In genomic region chr4:118083217-118083951, GRCm38 (mm10) we compare ENCODE assay signal across 8 mouse cellular contexts. TPM values are rescaled to one million over a fixed set of nuclear protein-coding genes. Genes with fewer than 3 reads are reported as not detected.
DNase-seq lines count a peak whose midpoint lies in the region; ATAC-seq and TF ChIP-seq lines count a peak whose summit lies in the region.

No protein-coding gene starts in this region.

- no peak for TF ChIP-seq EP300 in MEL (IDR thresholded peaks at IDR 0.05; ENCODE audit: low read depth in 1 of 2, low read length in 2 of 2)

- H3K36me3 ChIP-seq in MEL (ENCODE audit: control insufficient read depth in 1 of 2, insufficient read depth in 2 of 2, low read length in 2 of 2): peaks cover 0 to 26% of the 10 kb centered on the region in 2 experiments; a peak in 2 of 4 replicates

- WGBS in cerebellum, adult 2 months: 35% methylated on average over 14 of the region's 14 CpGs
- 30% methylated on average over 14 of the region's 14 CpGs for WGBS in lung, adult 2 months

- ATAC-seq in neutrophil, adult 5-6 weeks (ENCODE audit: extremely low read depth, insufficient number of reproducible peaks, low FRiP score, poor library complexity, severe bottlenecking): peak; percentile 70; the same call in 1 of the 2 replicates

- H3K27ac ChIP-seq in MEL (ENCODE audit: control insufficient read depth, low read depth, low read length): no peak overlapping the region
- H3K27ac ChIP-seq in cerebellum, adult 2 months (ENCODE audit: insufficient read depth, low read length): no peak overlapping the region
- peak overlapping the region; percentile 65 for H3K27ac ChIP-seq in layer of hippocampus, adult 2 months

- TF ChIP-seq POLR2A in MEL (IDR thresholded peaks at IDR 0.05; ENCODE audit: control insufficient read depth in 1 of 2, insufficient read depth in 1 of 2, low read depth in 1 of 2, low read length in 2 of 2, poor library complexity in 1 of 2): no peak
- no peak for TF ChIP-seq POLR2A in cerebellum, adult 2 months (IDR thresholded peaks at IDR 0.05; ENCODE audit: borderline replicate concordance, insufficient read depth, low read length)
- no peak for TF ChIP-seq POLR2A in lung, adult 2 months (IDR thresholded peaks at IDR 0.05; ENCODE audit: borderline replicate concordance, extremely low read depth, low read depth, low read length)

- no peak overlapping the region for H3K4me3 ChIP-seq in MEL (ENCODE audit: control insufficient read depth in 1 of 2, insufficient read depth in 1 of 2, low read depth in 2 of 2, low read length in 2 of 2)
- no peak overlapping the region for H3K4me3 ChIP-seq in cerebellum, adult 2 months (replicated peaks; ENCODE audit: insufficient read depth, low read depth, low read length)
- no peak overlapping the region for H3K4me3 ChIP-seq in layer of hippocampus, adult 2 months
- H3K4me3 ChIP-seq in lung, adult 2 months (replicated peaks; ENCODE audit: extremely low read depth, low read depth, low read length): no peak overlapping the region

- peak; percentile 83 to 98 (median 97) for TF ChIP-seq CTCF in MEL (IDR thresholded peaks at IDR 0.05 in 2 of 3, conservative IDR thresholded peaks at IDR 0.05 in 1 of 3; ENCODE audit: control insufficient read depth in 1 of 3, insufficient read depth in 1 of 3, low read depth in 2 of 3, low read length in 3 of 3, poor library complexity in 1 of 3, severe bottlenecking in 1 of 3)
- TF ChIP-seq CTCF in cerebellum, adult 2 months (IDR thresholded peaks at IDR 0.05; ENCODE audit: borderline replicate concordance, insufficient read depth, low read depth, low read length): peak; percentile 99
- peak; percentile 97 for TF ChIP-seq CTCF in layer of hippocampus, adult 2 months (conservative IDR thresholded peaks at IDR 0.05)
- TF ChIP-seq CTCF in lung, adult 2 months (IDR thresholded peaks at IDR 0.05; ENCODE audit: insufficient read depth, low read length): peak; percentile 98

- TF ChIP-seq RAD21 in MEL (IDR thresholded peaks at IDR 0.05; ENCODE audit: low read depth, low read length): peak; percentile 99

- H3K4me1 ChIP-seq in MEL (ENCODE audit: control insufficient read depth in 1 of 2, insufficient read depth in 2 of 2, low read length in 2 of 2): peaks cover 5 to 31% of the 10 kb centered on the region in 2 experiments
- H3K4me1 ChIP-seq in cerebellum, adult 2 months (ENCODE audit: control insufficient read depth, insufficient read depth, low read length): peaks cover 8% of the 10 kb centered on the region; the same call in 1 of the 2 replicates
- H3K4me1 ChIP-seq in lung, adult 2 months (ENCODE audit: control insufficient read depth, insufficient read depth, low read length): no peaks in the 10 kb centered on the region

- H3K9me3 ChIP-seq in MEL (replicated peaks; ENCODE audit: insufficient read depth, low read length): no peaks in the 10 kb centered on the region

- H3K9ac ChIP-seq in MEL (ENCODE audit: control insufficient read depth, low read depth, low read length, poor library complexity, severe bottlenecking): no peak overlapping the region

- peak; percentile 87 for DNase-seq in MEL (ENCODE audit: low read depth, low spot score)
- peak; percentile 87 to 94 for DNase-seq in cerebellum, adult 2 months
- peak; percentile 91 for DNase-seq in forelimb bud, embryonic 11.5 days (ENCODE audit: low read depth, low spot score)
- DNase-seq in heart, postnatal 4 days: peak; percentile 98
- DNase-seq in layer of hippocampus, adult 2 months (ENCODE audit: low spot score in 2 of 2): peak; percentile 89 to 97
- DNase-seq in lung, adult 2 months: peak; percentile 96
- peak; percentile 73 for DNase-seq in testis, postnatal 14 days (ENCODE audit: low spot score)

- no peaks in the 10 kb centered on the region for H3K79me2 ChIP-seq in MEL (ENCODE audit: control insufficient read depth, insufficient read depth, low read length, poor library complexity)

- H3K27me3 ChIP-seq in MEL (ENCODE audit: control insufficient read depth in 1 of 2, insufficient read depth in 2 of 2, low read length in 2 of 2): no peaks in the 10 kb centered on the region
- no peaks in the 10 kb centered on the region for H3K27me3 ChIP-seq in cerebellum, adult 2 months (ENCODE audit: control insufficient read depth, insufficient read depth, low read length)

TF ChIP-seq in MEL, 35 proteins besides CTCF, POLR2A, EP300 and RAD21:
- TF ChIP-seq CHD1 (IDR thresholded peaks at IDR 0.05; ENCODE audit: low read depth, low read length) (no peak), MAZ (IDR thresholded peaks at IDR 0.05; ENCODE audit: low read depth, low read length) (no peak), SMC3 (IDR thresholded peaks at IDR 0.05; ENCODE audit: low read depth, low read length) (peak; percentile 94), ZNF384 (IDR thresholded peaks at IDR 0.05; ENCODE audit: low read depth, low read length) (no peak), ZC3H11A (IDR thresholded peaks at IDR 0.05; ENCODE audit: low read depth, low read length) (peak; percentile 92), TCF12 (IDR thresholded peaks at IDR 0.05; ENCODE audit: low read depth, low read length) (no peak), POLR2AphosphoS2 (IDR thresholded peaks at IDR 0.05; ENCODE audit: low read length) (no peak), TBP (IDR thresholded peaks at IDR 0.05; ENCODE audit: low read depth, low read length) (peak; percentile 19; the same call in 1 of the 2 replicates), POLR2AphosphoS5 (IDR thresholded peaks at IDR 0.05; ENCODE audit: borderline replicate concordance, low read depth, low read length) (no peak), UBTF (IDR thresholded peaks at IDR 0.05; ENCODE audit: borderline replicate concordance, insufficient read depth, low read depth, low read length) (no peak), SIN3A (IDR thresholded peaks at IDR 0.05; ENCODE audit: low read length) (peak; percentile 49; the same call in 1 of the 2 replicates), RCOR1 (IDR thresholded peaks at IDR 0.05; ENCODE audit: low read depth, low read length) (peak; percentile 78; the same call in 1 of the 2 replicates), GATA1 (IDR thresholded peaks at IDR 0.05; ENCODE audit: low read depth, low read length) (no peak), TAL1 (IDR thresholded peaks at IDR 0.05; ENCODE audit: low read length) (no peak), GABPA (IDR thresholded peaks at IDR 0.05; ENCODE audit: low read depth, low read length) (no peak), MAFK (IDR thresholded peaks at IDR 0.05; ENCODE audit: borderline replicate concordance, low read depth, low read length) (no peak), CHD2 (IDR thresholded peaks at IDR 0.05; ENCODE audit: low read length) (no peak), USF1 (IDR thresholded peaks at IDR 0.05; ENCODE audit: low read depth, low read length) (no peak), MYB (IDR thresholded peaks at IDR 0.05; ENCODE audit: low read depth, low read length) (no peak), ETS1 (IDR thresholded peaks at IDR 0.05; ENCODE audit: low read depth, low read length) (0 out of 2 replicates have a peak, but pooled peaks have one; percentile 38), E2F4 (IDR thresholded peaks at IDR 0.05; ENCODE audit: borderline replicate concordance, low read depth, low read length) (no peak), HCFC1 (IDR thresholded peaks at IDR 0.05; ENCODE audit: low read depth, low read length) (no peak)

RNA-seq across cellular contexts. Expression of gene St3gal3, which starts 51.3 kb away (rescaled TPM):
- 13.2 and 16.4 TPM in 2 replicates for total RNA-seq in MEL (2012; rRNA removed)
- 10 to 100 TPM in 1 of 2 experiments, not detected in 1; 23.3 TPM for polyA plus RNA-seq in MEL (2012; ENCODE audit: insufficient read depth in 1 of 2, insufficient read length in 2 of 2, low read depth in 1 of 2, low replicate concordance in 2 of 2, missing spikeins in 1 of 2)
- 68.3 and 71.2 TPM in 2 replicates for polyA plus RNA-seq in cerebellum, adult 2 months (2012; rRNA removed)
- total RNA-seq in heart, postnatal 4 days (2021): 10 to 100 TPM; 27.1 to 29.2 TPM
- 10 to 100 TPM; 41.9 to 42.1 TPM for total RNA-seq in layer of hippocampus, adult 2 months (2021)
- polyA plus RNA-seq in lung, adult 2 months (2012; rRNA removed): 20.1 and 23.4 TPM in 2 replicates
- total RNA-seq in neutrophil, adult 5-6 weeks (2017): 5.5 and 7.5 TPM in 2 replicates
